Mouse (Mus musculus) MEL (cell line): ENCODE measurements around the gene Smarca2. TPM values are rescaled to one million over a fixed set of nuclear protein-coding genes. Genes with fewer than 3 reads are reported as not detected.

Experiments used
- DNase-seq: peaks from one replicate; pipeline ENCODE4 v3.0.0; 2011; ENCODE audit warnings: low read depth, low spot score
- H3K27ac ChIP-seq: 2 replicates; pipeline ENCODE4 v1.5.1; 2012; ENCODE audit warnings: low read depth, mild to moderate bottlenecking, control low read depth, low read length, moderate library complexity; ENCODE audit not compliant: control insufficient read depth
- H3K27me3 ChIP-seq, 2 experiments: fragments of 150-350 bp in 1 of 2; sonication (generic) in 1 of 2; 2 replicates each; pipeline ENCODE4 v1.6.1; 2012; ENCODE audit warnings: low read length in 2 of 2, mild to moderate bottlenecking in 2 of 2, improper control_type of control experiment in 1 of 2, moderate library complexity in 1 of 2; ENCODE audit not compliant: insufficient read depth in 2 of 2, control insufficient read depth in 1 of 2
- H3K36me3 ChIP-seq, 2 experiments: 2 replicates each; pipeline ENCODE4 v1.6.1; 2012 to 2014; ENCODE audit warnings: low read length in 2 of 2, improper control_type of control experiment in 1 of 2, inconsistent platforms in 1 of 2, mild to moderate bottlenecking in 1 of 2; ENCODE audit not compliant: insufficient read depth in 2 of 2, control insufficient read depth in 1 of 2
- H3K4me1 ChIP-seq, 2 experiments: fragments of 150-350 bp in 1 of 2; sonication (generic) in 1 of 2; 2 replicates each; pipeline ENCODE4 v1.6.1; 2012; ENCODE audit warnings: low read length in 2 of 2, improper control_type of control experiment in 1 of 2, mild to moderate bottlenecking in 1 of 2; ENCODE audit not compliant: insufficient read depth in 2 of 2, control insufficient read depth in 1 of 2
- H3K4me3 ChIP-seq, 2 experiments: fragments of 150-350 bp in 1 of 2; sonication (generic) in 1 of 2; 2 replicates each; pipeline ENCODE4 v1.5.1; 2012; ENCODE audit warnings: low read depth in 2 of 2, low read length in 2 of 2, mild to moderate bottlenecking in 2 of 2, moderate library complexity in 2 of 2, control low read depth in 1 of 2, improper control_type of control experiment in 1 of 2; ENCODE audit not compliant: control insufficient read depth in 1 of 2, insufficient read depth in 1 of 2
- H3K79me2 ChIP-seq: 2 replicates; pipeline ENCODE4 v1.6.1; 2012; ENCODE audit warnings: mild to moderate bottlenecking, low read length, moderate library complexity; ENCODE audit not compliant: control insufficient read depth, poor library complexity, insufficient read depth
- H3K9ac ChIP-seq: 2 replicates; pipeline ENCODE4 v1.6.1; 2012; ENCODE audit warnings: low read depth, mild to moderate bottlenecking, control low read depth, low read length, moderate library complexity; ENCODE audit not compliant: control insufficient read depth, poor library complexity, severe bottlenecking
- H3K9me3 ChIP-seq: fragments of 150-350 bp; sonication (generic); replicated peaks from 2 replicates; pipeline ENCODE4 v1.6.1; 2012; ENCODE audit warnings: mild to moderate bottlenecking, low read length, improper control_type of control experiment, moderate library complexity; ENCODE audit not compliant: insufficient read depth
- BHLHE40 ChIP-seq: IDR thresholded peaks from 2 replicates; pipeline ENCODE4 v1.6.1; 2012; ENCODE audit warnings: low read depth, mild to moderate bottlenecking, inconsistent platforms, low read length, improper control_type of control experiment, borderline replicate concordance
- CHD1 ChIP-seq: IDR thresholded peaks from 2 replicates; pipeline ENCODE4 v1.6.1; 2012; ENCODE audit warnings: low read depth, mild to moderate bottlenecking, inconsistent platforms, low read length, improper control_type of control experiment
- CTCF ChIP-seq, 3 experiments: IDR thresholded peaks in 2 of 3; conservative IDR thresholded peaks in 1 of 3; 2 replicates each; pipeline ENCODE4 v1.5.1; 2011 to 2012; ENCODE audit warnings: low read length in 3 of 3, low read depth in 2 of 3, mild to moderate bottlenecking in 2 of 3, improper control_type of control experiment in 1 of 3, inconsistent platforms in 1 of 3, mixed read lengths in 1 of 3, moderate library complexity in 1 of 3; ENCODE audit not compliant: control insufficient read depth in 1 of 3, insufficient read depth in 1 of 3, poor library complexity in 1 of 3, severe bottlenecking in 1 of 3
- E2F4 ChIP-seq: IDR thresholded peaks from 2 replicates; pipeline ENCODE4 v1.6.1; 2011; ENCODE audit warnings: low read depth, low read length, improper control_type of control experiment, borderline replicate concordance
- EP300 ChIP-seq, 2 experiments: IDR thresholded peaks; 2 replicates each; pipeline ENCODE4 v1.6.1; 2011; ENCODE audit warnings: improper control_type of control experiment in 2 of 2, low read length in 2 of 2, low read depth in 1 of 2, mild to moderate bottlenecking in 1 of 2
- GABPA ChIP-seq: IDR thresholded peaks from 2 replicates; pipeline ENCODE4 v1.6.1; 2012; ENCODE audit warnings: low read depth, mild to moderate bottlenecking, inconsistent platforms, low read length, improper control_type of control experiment, moderate library complexity
- MAFK ChIP-seq: IDR thresholded peaks from 2 replicates; pipeline ENCODE4 v1.6.1; 2011; ENCODE audit warnings: low read depth, mild to moderate bottlenecking, low read length, improper control_type of control experiment, borderline replicate concordance
- MAX ChIP-seq: IDR thresholded peaks from 2 replicates; pipeline ENCODE4 v1.6.1; 2011; ENCODE audit warnings: low read length, improper control_type of control experiment
- MYC ChIP-seq: IDR thresholded peaks from 2 replicates; pipeline ENCODE4 v1.6.1; 2011; ENCODE audit warnings: low read depth, mild to moderate bottlenecking, low read length, improper control_type of control experiment, moderate library complexity
- POLR2AphosphoS2 ChIP-seq: IDR thresholded peaks from 2 replicates; pipeline ENCODE4 v1.6.1; 2011; ENCODE audit warnings: low read length, improper control_type of control experiment
- POLR2AphosphoS5 ChIP-seq: IDR thresholded peaks from 2 replicates; pipeline ENCODE4 v1.6.1; 2012; ENCODE audit warnings: low read depth, borderline replicate concordance, mild to moderate bottlenecking, inconsistent platforms, low read length, moderate library complexity, mixed read lengths
- RAD21 ChIP-seq: IDR thresholded peaks from 2 replicates; pipeline ENCODE4 v1.6.1; 2011; ENCODE audit warnings: mild to moderate bottlenecking, low read depth, low read length, improper control_type of control experiment
- RCOR1 ChIP-seq: IDR thresholded peaks from 2 replicates; pipeline ENCODE4 v1.6.1; 2012; ENCODE audit warnings: low read depth, mild to moderate bottlenecking, inconsistent platforms, low read length, improper control_type of control experiment
- SMC3 ChIP-seq: IDR thresholded peaks from 2 replicates; pipeline ENCODE4 v1.6.1; 2011; ENCODE audit warnings: low read depth, low read length, improper control_type of control experiment
- TBP ChIP-seq: IDR thresholded peaks from 2 replicates; pipeline ENCODE4 v1.8.0; 2011; ENCODE audit warnings: low read depth, low read length, improper control_type of control experiment
- UBTF ChIP-seq: IDR thresholded peaks from 2 replicates; pipeline ENCODE4 v1.6.1; 2012; ENCODE audit warnings: low read depth, mild to moderate bottlenecking, inconsistent platforms, low read length, improper control_type of control experiment, moderate library complexity, borderline replicate concordance; ENCODE audit not compliant: insufficient read depth
- USF2 ChIP-seq, 2 experiments: IDR thresholded peaks; 2 replicates each; pipeline ENCODE4 v1.6.1; 2011 to 2012; ENCODE audit warnings: improper control_type of control experiment in 2 of 2, low read length in 2 of 2, borderline replicate concordance in 1 of 2, inconsistent platforms in 1 of 2, low read depth in 1 of 2, mild to moderate bottlenecking in 1 of 2; ENCODE audit not compliant: insufficient read depth in 1 of 2
- ZC3H11A ChIP-seq: IDR thresholded peaks from 2 replicates; pipeline ENCODE4 v1.6.1; 2012; ENCODE audit warnings: low read depth, mild to moderate bottlenecking, inconsistent platforms, low read length, improper control_type of control experiment
- ZKSCAN1 ChIP-seq: IDR thresholded peaks from 2 replicates; pipeline ENCODE4 v1.6.1; 2012; ENCODE audit warnings: low read depth, mild to moderate bottlenecking, inconsistent platforms, low read length, improper control_type of control experiment, moderate library complexity
- polyA plus RNA-seq, 2 experiments: library from polyadenylated mRNA; stranded (reverse) in 1 of 2; unstranded in 1 of 2; fragments of >175 nt in 1 of 2; fragments of >200 nt in 1 of 2; gene quantifications; 2 replicates each; pipeline versions ENCODE4 v1.2.1 to v1.2.4; 2012; ENCODE audit warnings: low replicate concordance in 2 of 2, low read depth in 1 of 2; ENCODE audit not compliant: insufficient read length in 2 of 2, insufficient read depth in 1 of 2, missing spikeins in 1 of 2
- total RNA-seq: library from RNA; depleted of rRNA; stranded (reverse); fragments of 300-350 nt; gene quantifications from 2 replicates; pipeline ENCODE4 v1.2.3, GENCODE M21; 2012

Gene Smarca2
- total and polyA plus RNA-seq, 3 experiments, result 6.6 to 23.2 TPM; not detected in 1

DNA sequence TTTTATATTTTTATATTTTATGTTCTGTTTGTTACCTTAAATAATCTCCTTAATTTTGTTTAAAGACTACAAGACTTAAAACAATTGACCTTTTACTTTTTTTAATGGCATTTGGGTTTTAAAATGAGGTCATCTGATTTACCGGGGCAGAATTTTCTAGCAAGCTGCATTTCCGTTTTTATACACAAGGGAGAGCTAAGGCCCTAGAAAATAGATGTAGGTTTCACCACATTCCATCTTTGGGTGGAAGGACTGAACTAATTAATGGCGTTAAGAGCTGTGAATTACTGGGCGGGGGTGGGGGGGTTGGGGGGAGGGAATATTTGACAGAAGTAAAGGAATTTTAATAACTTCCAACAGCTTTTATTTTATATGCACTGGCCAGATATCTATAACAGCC is 127.0 kb downstream of the Smarca2 start:
- TF ChIP-seq SMC3 (peak; percentile 67), RAD21 (peak; percentile 78), E2F4 (no peak), CTCF (IDR thresholded peaks at IDR 0.05 in 2 of 3, conservative IDR thresholded peaks at IDR 0.05 in 1 of 3; ENCODE audit: control insufficient read depth in 1 of 3, insufficient read depth in 1 of 3, low read depth in 2 of 3, low read length in 3 of 3, poor library complexity in 1 of 3, severe bottlenecking in 1 of 3) (peak in 2 of 3 experiments; percentile 13 to 61; a peak in 3 of 6 replicates), RCOR1 (no peak), ZC3H11A (peak; percentile 67)
- TF ChIP-seq, all 39 proteins: peak for 4
- DNase-seq, result peak; percentile 41
- H3K27ac ChIP-seq, result no peak overlapping the region
- no peaks in the 10 kb centered on the region for H3K79me2 ChIP-seq
- no peak overlapping the region for H3K9ac ChIP-seq
- H3K9me3 ChIP-seq, result no peaks in the 10 kb centered on the region
- no peaks in the 10 kb centered on the region for H3K36me3 ChIP-seq
- no peaks in the 10 kb centered on the region for H3K27me3 ChIP-seq
- no peak overlapping the region for H3K4me3 ChIP-seq
- no peaks in the 10 kb centered on the region for H3K4me1 ChIP-seq

DNA sequence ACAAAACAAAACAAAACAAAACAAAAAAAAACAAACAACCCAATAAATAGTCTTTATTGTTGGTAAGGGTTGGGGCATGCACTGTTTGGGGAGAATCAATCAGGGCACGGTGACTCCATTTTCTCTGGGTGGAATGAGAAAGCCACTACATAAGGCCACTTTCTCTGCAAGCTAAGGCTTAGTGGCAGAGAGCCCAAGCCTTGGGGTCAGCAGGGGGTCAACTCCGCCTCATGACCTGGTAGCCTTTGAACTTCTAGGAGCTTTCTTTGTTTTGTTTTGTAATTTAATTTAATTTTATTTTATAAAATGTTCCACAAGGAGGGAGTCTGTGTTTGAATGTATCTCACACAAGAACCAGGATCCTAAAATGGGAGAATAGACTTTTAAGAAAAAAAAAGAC is 128.2 kb downstream of the Smarca2 start:
- no peak overlapping the region for H3K27ac ChIP-seq
- no peak overlapping the region for H3K4me3 ChIP-seq
- DNase-seq, result no peak
- TF ChIP-seq UBTF (no peak), MYC (no peak), POLR2AphosphoS2 (no peak), USF2 (IDR thresholded peaks at IDR 0.05; ENCODE audit: borderline replicate concordance in 1 of 2, insufficient read depth in 1 of 2, low read depth in 1 of 2, low read length in 2 of 2) (no peak)
- no peaks in the 10 kb centered on the region for H3K36me3 ChIP-seq
- no peaks in the 10 kb centered on the region for H3K4me1 ChIP-seq
- H3K9ac ChIP-seq, result no peak overlapping the region
- no peaks in the 10 kb centered on the region for H3K79me2 ChIP-seq
- H3K9me3 ChIP-seq, result no peaks in the 10 kb centered on the region
- H3K27me3 ChIP-seq, result no peaks in the 10 kb centered on the region

DNA sequence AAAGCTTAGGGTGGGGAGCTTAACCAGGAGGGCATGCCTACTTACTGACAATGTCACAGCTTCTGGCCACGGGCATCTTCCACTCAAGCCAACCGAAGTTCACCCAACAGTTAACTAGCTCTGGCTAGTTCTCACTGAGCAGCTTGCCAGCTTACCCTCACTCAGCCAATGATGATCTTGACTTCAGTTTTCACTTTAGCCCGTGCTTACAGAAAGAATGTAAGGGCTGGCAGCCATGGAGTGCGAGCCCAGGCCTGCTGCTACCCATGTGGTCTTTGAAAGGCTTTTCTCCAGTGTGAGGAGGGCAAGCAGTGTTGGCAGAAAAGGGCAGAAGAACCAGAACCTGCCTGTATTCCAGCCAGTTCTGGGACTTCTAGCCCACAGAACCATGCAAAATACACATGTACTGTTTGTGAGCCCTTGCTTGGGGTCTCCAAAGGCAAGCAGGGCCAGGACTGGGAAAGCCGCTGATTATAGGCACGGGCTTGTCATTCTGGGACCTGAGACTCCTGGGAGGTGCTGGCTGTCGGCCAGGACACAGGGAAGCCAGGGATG is 128.8 kb downstream of the Smarca2 start:
- H3K79me2 ChIP-seq, result no peaks in the 10 kb centered on the region
- no peak overlapping the region for H3K9ac ChIP-seq
- H3K36me3 ChIP-seq, result no peaks in the 10 kb centered on the region
- H3K4me1 ChIP-seq, result no peaks in the 10 kb centered on the region
- H3K4me3 ChIP-seq, result no peak overlapping the region
- no peak overlapping the region for H3K27ac ChIP-seq
- H3K27me3 ChIP-seq, result no peaks in the 10 kb centered on the region
- TF ChIP-seq POLR2AphosphoS2 (no peak), GABPA (no peak), MAX (no peak), EP300 (IDR thresholded peaks at IDR 0.05; ENCODE audit: low read depth in 1 of 2, low read length in 2 of 2) (no peak), TBP (no peak), RAD21 (no peak), BHLHE40 (no peak), ZKSCAN1 (no peak), CHD1 (no peak), MAFK (no peak), POLR2AphosphoS5 (no peak), SMC3 (no peak)
- DNase-seq, result no peak
- H3K9me3 ChIP-seq, result no peaks in the 10 kb centered on the region
